Mouse (Mus musculus): Measurements from ENCODE around the gene Ralgps1. TPM values are rescaled to one million over a fixed set of nuclear protein-coding genes. Genes with fewer than 3 reads are reported as not detected.

The Ralgps1 gene
- total RNA-seq, 2 experiments from 2014 or later: 69.3 to 78.0 TPM

GRCm38 (mm10) chr2:33179171-33179929 lies 191.9 kb downstream of the Ralgps1 start:
- DNase-seq (ENCODE audit: low spot score in 2 of 2): peak in 1 of 2 experiments; percentile 46

- peak; percentile 73 to 74 for DNase-seq (ENCODE audit: low spot score in 2 of 2)
Observed at GRCm38 (mm10) chr2:33178243-33178932, 192.9 kb downstream of the Ralgps1 start.

- no peak for DNase-seq (ENCODE audit: low spot score in 2 of 2)
Observed at GRCm38 (mm10) chr2:33177443-33178242, 193.6 kb downstream of the Ralgps1 start.

- no peak for DNase-seq (ENCODE audit: low spot score in 2 of 2)
Observed at GRCm38 (mm10) chr2:33176921-33177320, 194.4 kb downstream of the Ralgps1 start.

GRCm38 (mm10) chr2:33176516-33176915 lies 194.8 kb downstream of the Ralgps1 start:
- DNase-seq (ENCODE audit: low spot score in 2 of 2): no peak

GRCm38 (mm10) chr2:33173686-33174085 lies 197.6 kb downstream of the Ralgps1 start:
- DNase-seq (ENCODE audit: low spot score in 2 of 2): no peak

GRCm38 (mm10) chr2:33173126-33173525 lies 198.2 kb downstream of the Ralgps1 start:
- no peak for DNase-seq (ENCODE audit: low spot score in 2 of 2)

GRCm38 (mm10) chr2:33170777-33171565 lies 200.3 kb downstream of the Ralgps1 start:
- no peak for DNase-seq (ENCODE audit: low spot score in 2 of 2)

- no peak for DNase-seq (ENCODE audit: low spot score in 2 of 2)
Observed at GRCm38 (mm10) chr2:33169445-33169844, 201.8 kb downstream of the Ralgps1 start.

GRCm38 (mm10) chr2:33167060-33167459 lies 204.2 kb downstream of the Ralgps1 start:
- DNase-seq (ENCODE audit: low spot score in 2 of 2): no peak

GRCm38 (mm10) chr2:33165710-33166374 lies 205.4 kb downstream of the Ralgps1 start:
- no peak for DNase-seq (ENCODE audit: low spot score in 2 of 2)

- no peak for DNase-seq (ENCODE audit: low spot score in 2 of 2)
Observed at GRCm38 (mm10) chr2:33165229-33165628, 206.1 kb downstream of the Ralgps1 start.

- DNase-seq (ENCODE audit: low spot score in 2 of 2): no peak
Observed at GRCm38 (mm10) chr2:33164646-33165045, 206.6 kb downstream of the Ralgps1 start.

- DNase-seq (ENCODE audit: low spot score in 2 of 2): no peak
Observed at GRCm38 (mm10) chr2:33162126-33162525, 209.2 kb downstream of the Ralgps1 start.

- DNase-seq (ENCODE audit: low spot score in 2 of 2): peak in 1 of 2 experiments; percentile 39
Observed at GRCm38 (mm10) chr2:33160326-33160973, 210.8 kb downstream of the Ralgps1 start.

GRCm38 (mm10) chr2:33159593-33159992 lies 211.7 kb downstream of the Ralgps1 start:
- no peak for DNase-seq (ENCODE audit: low spot score in 2 of 2)

- no peak for DNase-seq (ENCODE audit: low spot score in 2 of 2)
Observed at GRCm38 (mm10) chr2:33158895-33159294, 212.4 kb downstream of the Ralgps1 start.

- no peak for DNase-seq (ENCODE audit: low spot score in 2 of 2)
Observed at GRCm38 (mm10) chr2:33156283-33156781, 215.0 kb downstream of the Ralgps1 start.

GRCm38 (mm10) chr2:33154751-33155372 lies 216.4 kb downstream of the Ralgps1 start:
- DNase-seq (ENCODE audit: low spot score in 2 of 2): peak; percentile 82 to 84
